Mouse (Mus musculus) small intestine, adult 2 months (tissue): Measurements from ENCODE around the gene Srxn1.

Source experiments
- CTCF ChIP-seq: fragments of 200-500 bp; IDR thresholded peaks from 2 replicates; pipeline ENCODE4 v1.5.1; 2012; ENCODE audit warnings: low read depth, mild to moderate bottlenecking, control low read depth, inconsistent platforms, low read length, moderate library complexity, mixed read lengths; ENCODE audit not compliant: insufficient replicate concordance, insufficient read length; ENCODE audit errors: extremely low read depth
- POLR2A ChIP-seq: fragments of 200-500 bp; IDR thresholded peaks from 2 replicates; pipeline ENCODE4 v1.6.1; 2012; ENCODE audit warnings: low read depth, mild to moderate bottlenecking, control low read depth, inconsistent platforms, low read length, moderate library complexity

DNA sequence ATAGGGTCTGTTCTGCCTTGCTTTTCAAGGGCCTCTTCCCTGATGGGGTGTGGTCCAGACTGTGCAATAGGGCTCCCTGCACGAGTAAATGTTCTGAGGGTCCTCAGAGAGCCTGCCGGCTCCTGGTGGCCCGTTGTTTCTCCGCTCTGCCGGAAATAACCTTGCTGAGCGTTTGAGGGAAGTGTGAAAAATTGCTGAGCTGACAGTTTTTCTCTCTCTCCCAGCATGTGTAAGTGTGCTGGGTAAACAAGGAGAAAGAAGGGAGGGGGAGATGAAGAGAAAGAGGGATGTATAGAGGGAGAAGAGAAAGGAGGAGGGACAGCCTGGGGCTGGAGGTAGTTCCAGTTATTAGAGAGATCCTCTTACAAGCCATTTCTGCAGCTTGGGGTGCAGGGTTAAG, 21.0 kb upstream of the Srxn1 start:
- no peak for TF ChIP-seq POLR2A
- no peak for TF ChIP-seq CTCF
